Mouse (Mus musculus) lung, postnatal 0 days (tissue): ENCODE results near the gene Mycl.

ENCODE experiments used
- CTCF ChIP-seq: IDR thresholded peaks from 2 replicates; pipeline ENCODE4 v1.5.1; 2016; ENCODE audit warnings: antibody characterized with exemption, mild to moderate bottlenecking
- EP300 ChIP-seq: IDR thresholded peaks from 2 replicates; pipeline ENCODE4 v1.6.1; 2016; ENCODE audit warnings: antibody characterized with exemption, mild to moderate bottlenecking, control low read depth

GRCm38 (mm10) chr4:122978850-122979249, 16.6 kb upstream of the Mycl start:
- TF ChIP-seq CTCF (no peak), EP300 (no peak)
